Mouse (Mus musculus) Patski (cell line): ENCODE measurements around the gene Ralgapa2. TPM values are rescaled to one million over a fixed set of nuclear protein-coding genes. Genes with fewer than 3 reads are reported as not detected.

Source experiments
- ATAC-seq: fragments of 100-300 bp; one replicate; pipeline ENCODE4 v1.8.0; 2021
- CTCF ChIA-PET: fragments of 350-600 bp; sonication (Branson Sonifier 250); formaldehyde crosslinking; loops from one replicate; lab custom pipeline; 2022; ENCODE audit warnings: inconsistent platforms; lab: Charles Lee
- POLR2A ChIA-PET: fragments of 350-600 bp; sonication (Branson Sonifier 250); formaldehyde crosslinking; loops from one replicate; lab custom pipeline; 2022; ENCODE audit warnings: antibody characterized with exemption, inconsistent platforms; lab: Charles Lee
- DNase-seq: peaks from one replicate; pipeline ENCODE4 v3.0.0-alpha.2; 2011; ENCODE audit warnings: low read depth, low spot score
- H3K27me3 ChIP-seq: fragments of 371-371 bp; one replicate; pipeline ENCODE4 v1.5.1; 2021
- CTCF ChIP-seq: fragments of 100-300 bp; IDR thresholded peaks from one replicate; pipeline ENCODE4 v1.5.1; 2021
- in situ Hi-C: fragments of 300-500 bp; cut with MboI; formaldehyde crosslinking; loops from 3 replicates; pipeline ENCODE4 v1.11.1; 2018; ENCODE audit warnings: low pct_unique_long_range_greater_than_20kb, mixed read lengths
- polyA plus RNA-seq: library from polyadenylated mRNA; unstranded; gene quantifications from one replicate; pipeline ENCODE4 v1.2.3, GENCODE M21; 2021

Gene Ralgapa2
- polyA plus RNA-seq, 1 experiment from 2014 or later: 4.7 TPM

DNA sequence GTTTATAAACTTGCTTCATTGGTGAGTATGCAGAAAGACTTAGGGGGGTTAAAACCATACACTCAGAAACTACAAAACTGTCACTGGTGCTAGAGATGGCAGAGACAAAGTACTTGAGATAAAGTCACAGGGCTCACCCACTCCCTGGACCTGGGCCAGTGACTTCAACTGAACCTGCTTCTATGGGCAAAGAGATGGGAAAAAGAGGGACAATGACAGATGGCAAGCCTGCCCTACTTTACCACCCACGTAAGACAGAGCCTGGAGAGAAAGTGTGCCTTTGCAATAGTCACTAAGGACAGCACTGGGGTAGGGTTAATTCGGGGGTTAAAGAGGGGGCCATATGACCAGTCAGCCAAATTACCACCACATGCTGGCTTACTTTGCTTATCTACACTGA lies 148.7 kb downstream of the Ralgapa2 start:
- TF ChIP-seq CTCF: no peak
- ATAC-seq (no peak), DNase-seq (no peak)
- ChIA-PET POLR2A (interaction anchor here (1.3 kb wide), 1 partner anchor 16 kb away, joined by 4 read pairs; no protein-coding TSS in a partner anchor), CTCF (no interaction called here)
- no peaks in the 10 kb centered on the region for H3K27me3 ChIP-seq
- in situ Hi-C loops: no loop called here

DNA sequence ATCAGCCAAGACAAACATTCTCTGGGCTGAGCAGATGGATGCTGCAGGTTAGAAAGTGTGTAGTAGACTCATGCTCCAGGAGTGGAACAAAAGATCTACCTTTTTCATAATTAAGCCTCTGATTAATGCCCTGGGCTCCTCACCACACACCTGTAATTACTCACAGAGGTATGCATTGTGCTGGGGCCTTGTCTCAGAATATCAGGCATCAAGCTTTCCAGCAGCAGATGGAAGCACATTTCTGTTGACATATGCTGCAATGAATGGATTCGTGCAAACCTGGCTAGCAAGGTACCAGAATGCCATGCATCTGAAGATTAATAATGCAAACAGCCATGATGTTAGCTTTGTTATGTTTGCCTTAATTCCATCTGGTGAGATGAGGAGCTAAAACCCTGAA lies 149.2 kb downstream of the Ralgapa2 start:
- TF ChIP-seq CTCF: no peak
- in situ Hi-C loops: no loop called here
- CTCF ChIA-PET: no interaction called here
- no peaks in the 10 kb centered on the region for H3K27me3 ChIP-seq
- DNase-seq (no peak), ATAC-seq (no peak)
- POLR2A ChIA-PET: no interaction called here

DNA sequence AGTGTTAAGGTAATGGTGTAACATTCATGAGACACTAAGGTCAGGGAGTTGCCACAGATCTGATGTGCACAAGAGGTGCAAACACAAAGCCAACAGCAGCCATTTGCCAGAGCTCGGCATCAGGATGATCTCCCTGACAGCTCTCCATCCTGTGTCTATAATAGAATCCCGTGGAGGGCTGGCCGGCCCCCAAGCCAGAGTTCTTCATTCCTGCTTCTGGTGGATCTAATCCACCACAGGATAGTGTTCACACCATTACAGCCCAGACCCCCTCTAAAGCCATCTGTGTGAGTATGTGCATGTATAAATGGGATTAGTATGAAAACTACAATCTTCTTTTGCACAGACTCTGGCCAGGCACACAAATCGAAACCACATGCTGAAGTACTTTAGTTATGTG lies 150.2 kb downstream of the Ralgapa2 start:
- CTCF ChIA-PET: interaction anchor here (1.1 kb wide), 1 partner anchor 23 kb away, joined by 3 read pairs; no protein-coding TSS in a partner anchor
- H3K27me3 ChIP-seq: no peaks in the 10 kb centered on the region
- ATAC-seq (no peak), DNase-seq (no peak)
- in situ Hi-C loops: no loop called here
- TF ChIP-seq CTCF: no peak
- POLR2A ChIA-PET: no interaction called here

DNA sequence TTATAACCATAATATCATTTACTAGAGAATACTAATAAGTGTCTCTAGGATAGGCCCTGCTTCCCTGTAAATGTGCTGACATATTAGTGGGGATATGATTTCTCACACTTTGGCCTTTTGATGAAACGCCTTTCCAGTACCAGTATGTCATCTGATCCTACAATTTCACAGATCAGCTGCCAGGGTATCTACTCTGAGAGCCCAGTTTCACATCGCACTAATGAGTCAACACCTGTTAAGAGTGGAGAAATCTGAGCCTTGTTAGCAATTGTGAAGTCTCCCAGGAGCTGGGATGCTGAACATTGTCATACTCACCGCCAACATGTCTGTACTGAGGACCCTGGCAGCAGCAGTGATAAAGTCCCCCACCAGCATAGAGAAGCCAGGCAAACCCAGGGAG lies 151.1 kb downstream of the Ralgapa2 start:
- in situ Hi-C loops: no loop called here
- POLR2A ChIA-PET: no interaction called here
- no peak for DNase-seq

DNA sequence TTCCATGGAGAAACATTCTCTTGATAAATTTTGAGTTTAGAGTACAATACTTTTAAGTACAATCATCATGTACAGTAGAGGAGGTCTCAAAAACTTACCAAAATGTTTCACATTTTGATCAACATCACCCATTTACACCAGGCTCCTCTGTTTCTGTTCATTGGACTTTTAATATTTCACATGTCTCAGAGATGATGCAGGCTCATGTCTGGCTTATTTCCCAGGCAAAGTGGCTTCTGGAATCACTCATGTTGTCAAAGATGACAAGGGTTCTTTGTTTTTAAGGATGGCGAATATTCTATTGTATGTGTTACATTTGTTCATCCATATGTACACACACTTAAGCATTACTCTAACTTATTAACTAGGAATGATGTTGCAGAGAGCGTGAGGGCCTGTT lies 152.5 kb downstream of the Ralgapa2 start:
- no peak for ATAC-seq
- no peak for TF ChIP-seq CTCF
- CTCF ChIA-PET: no interaction called here
- DNase-seq: no peak
- in situ Hi-C loops: no loop called here
- POLR2A ChIA-PET: no interaction called here
- no peaks in the 10 kb centered on the region for H3K27me3 ChIP-seq

More for the DNA sequence above, 151.1 kb downstream of the Ralgapa2 start:
- no peaks in the 10 kb centered on the region for H3K27me3 ChIP-seq
- CTCF ChIA-PET: interaction anchor here (1.1 kb wide), 1 partner anchor 22 kb away, joined by 3 read pairs; no protein-coding TSS in a partner anchor
- no peak for TF ChIP-seq CTCF
- ATAC-seq: no peak

DNA sequence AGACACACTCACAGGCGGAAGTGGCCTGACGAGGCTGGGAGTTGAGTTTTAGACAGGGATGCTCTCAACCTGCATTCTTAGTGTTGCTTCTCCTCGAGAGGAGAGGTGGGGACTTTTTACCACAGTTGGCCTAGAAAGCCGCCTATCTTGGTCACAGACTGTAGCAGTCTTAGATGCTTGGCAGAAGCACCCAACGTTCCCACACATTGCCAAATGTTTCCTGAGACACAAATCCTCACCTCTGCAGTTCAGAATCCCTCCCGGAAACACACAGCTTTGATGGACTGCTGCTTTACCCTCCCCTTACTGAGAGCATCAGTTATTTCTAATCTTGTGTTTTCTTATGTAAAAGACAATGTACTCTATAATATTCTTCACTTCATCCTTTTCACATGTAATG lies 155.6 kb downstream of the Ralgapa2 start:
- ChIA-PET POLR2A (no interaction called here), CTCF (no interaction called here)
- TF ChIP-seq CTCF: no peak
- ATAC-seq (no peak), DNase-seq (no peak)
- H3K27me3 ChIP-seq: no peaks in the 10 kb centered on the region
- in situ Hi-C loops: no loop called here

DNA sequence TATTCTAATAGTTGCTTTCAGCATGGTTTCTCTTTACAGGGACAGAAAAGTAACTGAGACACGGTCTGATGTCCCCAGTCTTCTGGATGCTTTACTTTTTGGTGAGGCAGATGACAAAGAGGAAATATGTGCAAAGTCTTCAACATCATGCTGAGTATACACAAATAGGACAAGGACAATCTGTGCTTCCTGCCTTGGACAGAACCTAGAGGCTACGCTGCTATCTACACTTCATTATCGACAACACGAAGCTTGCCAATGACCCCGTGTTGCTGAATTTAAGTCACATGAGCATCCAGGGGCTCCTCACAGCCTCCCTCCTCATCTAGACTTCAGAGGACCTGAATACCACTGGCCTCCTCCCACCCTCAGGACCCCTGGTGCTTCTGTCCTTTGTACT lies 161.9 kb downstream of the Ralgapa2 start:
- H3K27me3 ChIP-seq: no peaks in the 10 kb centered on the region
- no peak for TF ChIP-seq CTCF
- in situ Hi-C loops: no loop called here
- no peak for DNase-seq
- CTCF ChIA-PET: no interaction called here
- ATAC-seq: no peak
- POLR2A ChIA-PET: no interaction called here

DNA sequence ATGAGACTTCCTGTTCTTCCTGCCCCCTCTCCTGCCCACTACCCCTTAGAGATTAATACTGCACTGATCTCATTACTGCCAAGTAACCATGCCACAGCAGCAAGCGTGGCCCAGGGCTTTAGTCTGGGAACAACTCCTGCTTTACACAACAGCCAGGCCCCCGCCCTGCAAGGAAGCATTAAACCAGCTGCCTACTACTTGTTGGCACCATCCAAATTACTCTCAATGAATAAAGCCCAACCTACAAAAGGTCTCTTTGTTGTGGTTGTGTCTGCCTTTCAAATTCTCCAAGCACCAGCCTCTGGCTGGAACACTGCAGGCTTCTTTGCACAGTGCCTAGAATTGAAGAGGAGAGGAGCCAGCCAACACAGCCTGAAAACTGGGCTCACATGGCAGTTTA lies 164.2 kb downstream of the Ralgapa2 start:
- ChIA-PET POLR2A (interaction anchor here (1.2 kb wide), 1 partner anchor 16 kb away, joined by 4 read pairs; no protein-coding TSS in a partner anchor), CTCF (no interaction called here)
- TF ChIP-seq CTCF: no peak
- H3K27me3 ChIP-seq: no peaks in the 10 kb centered on the region
- in situ Hi-C loops: no loop called here
- ATAC-seq (no peak), DNase-seq (no peak)

DNA sequence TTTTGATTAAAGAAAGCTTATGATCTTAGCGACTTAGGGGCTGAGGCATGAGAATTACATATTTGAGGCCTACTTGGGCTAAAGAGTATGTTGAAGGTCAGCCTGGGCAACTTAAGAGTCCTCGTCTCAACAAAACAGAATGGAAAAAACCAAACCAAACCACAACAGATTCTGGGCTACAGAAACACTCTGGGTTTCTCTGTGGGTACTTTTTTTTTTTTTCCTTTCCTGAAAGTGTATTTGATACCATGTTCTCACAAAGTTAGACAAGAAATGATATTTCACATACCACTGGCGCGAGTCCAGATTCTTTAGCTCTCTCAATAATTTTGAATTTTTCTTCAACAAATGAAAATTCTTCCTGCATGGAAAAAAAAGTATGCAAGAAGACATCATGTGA lies 172.1 kb downstream of the Ralgapa2 start:
- CTCF ChIA-PET: interaction anchor here (1.6 kb wide), 1 partner anchor 26 kb away, joined by 3 read pairs; no protein-coding TSS in a partner anchor
- POLR2A ChIA-PET: interaction anchor here (0.8 kb wide), 1 partner anchor 381 kb away, joined by 4 read pairs; no protein-coding TSS in a partner anchor
- no peaks in the 10 kb centered on the region for H3K27me3 ChIP-seq
- ATAC-seq (no peak), DNase-seq (no peak)
- in situ Hi-C loops: no loop called here
- no peak for TF ChIP-seq CTCF

DNA sequence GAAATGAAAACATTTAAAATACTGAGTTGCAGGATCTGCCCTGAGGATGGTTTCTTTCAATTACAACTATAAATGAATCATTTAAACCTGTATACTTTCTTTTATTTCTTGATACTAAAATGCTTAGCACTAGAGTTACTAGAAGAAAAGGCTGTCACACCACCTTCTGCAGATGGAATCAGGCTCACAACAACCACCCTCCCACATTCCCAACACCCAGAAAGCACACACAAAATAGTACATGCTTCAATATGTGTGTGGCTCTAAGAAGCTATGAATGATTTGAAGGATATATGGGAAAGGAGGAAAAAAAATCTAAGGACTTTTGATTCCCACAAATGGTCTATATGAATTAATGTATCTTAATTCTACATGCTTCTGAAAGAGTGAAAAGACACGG lies 174.6 kb downstream of the Ralgapa2 start:
- in situ Hi-C loops: no loop called here
- POLR2A ChIA-PET: no interaction called here
- no peaks in the 10 kb centered on the region for H3K27me3 ChIP-seq
- ATAC-seq: no peak
- no peak for TF ChIP-seq CTCF
- CTCF ChIA-PET: no interaction called here
- DNase-seq: no peak

DNA sequence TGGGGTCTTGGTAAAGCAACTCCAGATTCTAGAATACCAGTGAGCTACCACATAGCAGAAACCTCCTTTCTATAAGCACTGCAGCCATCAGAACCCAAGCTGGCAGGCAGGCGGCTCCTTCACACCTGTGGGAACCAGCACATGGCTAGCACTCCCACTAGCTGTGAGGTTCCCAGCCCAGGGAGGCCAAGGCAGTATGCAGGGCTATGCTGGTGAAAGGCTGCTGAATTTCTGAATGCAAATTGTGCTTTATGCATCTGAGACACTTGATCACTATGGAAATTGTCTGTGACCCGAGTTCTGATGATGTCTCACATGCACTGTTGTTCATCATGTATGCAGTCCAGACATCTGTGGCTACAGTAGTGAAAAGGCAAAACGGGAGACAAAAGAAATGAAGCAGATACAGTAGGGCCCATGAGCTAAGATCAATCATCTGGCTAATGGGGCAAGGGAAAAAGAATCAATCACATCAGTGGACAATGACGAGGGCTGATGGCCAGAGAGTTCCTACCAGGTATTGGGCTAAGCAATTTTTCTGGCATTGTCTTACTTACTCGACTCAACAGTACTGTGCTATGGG lies 180.2 kb downstream of the Ralgapa2 start:
- in situ Hi-C loops: no loop called here
- CTCF ChIA-PET: no interaction called here
- H3K27me3 ChIP-seq: no peaks in the 10 kb centered on the region
- no peak for DNase-seq
- POLR2A ChIA-PET: no interaction called here
- TF ChIP-seq CTCF: no peak
- no peak for ATAC-seq
